Mouse (Mus musculus) liver, postnatal 0 days (tissue): ENCODE measurements at regions not wholly inside any gene's neighbourhood (a gene's known extent, or its start where the extent isn't known, plus 50 kb on each side); places are given as distances from the start of the nearest gene placed in this dataset.

Source experiments
- CTCF ChIP-seq: sonication (generic); IDR thresholded peaks from 2 replicates; pipeline ENCODE4 v1.5.1; 2016; ENCODE audit warnings: antibody characterized with exemption, low read depth
- EP300 ChIP-seq: IDR thresholded peaks from 2 replicates; pipeline ENCODE4 v1.6.1; 2016; ENCODE audit warnings: antibody characterized with exemption, low read depth, mild to moderate bottlenecking

DNA sequence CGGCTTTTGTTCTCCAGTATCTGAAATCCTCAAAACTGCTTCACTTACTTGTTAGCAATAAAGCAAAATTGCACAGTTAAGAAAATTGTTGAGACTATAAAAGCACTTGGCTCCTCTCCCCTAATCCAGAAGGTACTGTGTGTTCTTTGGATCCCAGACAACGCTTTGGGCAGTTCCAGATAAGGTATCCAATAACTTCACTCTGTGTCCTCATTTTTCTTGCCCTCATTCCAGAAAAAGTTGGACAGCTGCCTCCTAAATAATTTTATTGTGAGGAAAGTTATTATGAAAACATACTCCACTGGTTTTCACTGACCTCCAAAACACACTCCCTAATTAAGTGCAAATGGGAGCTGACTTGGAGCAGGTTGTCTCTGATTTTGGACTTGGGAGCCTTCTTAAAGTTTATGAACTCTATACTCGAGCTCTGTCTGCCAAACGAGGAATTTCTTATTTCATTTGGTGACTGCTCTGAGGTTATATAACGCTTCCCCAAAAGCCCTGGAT, 285.2 kb downstream of the Hlx start:
- TF ChIP-seq CTCF (no peak), EP300 (no peak)
